Mouse (Mus musculus) lung, embryonic 14.5 days (tissue): ENCODE results near the gene Sult1d1. TPM values are rescaled to one million over a fixed set of nuclear protein-coding genes. Genes with fewer than 3 reads are reported as not detected.

Experiments used
- ATAC-seq: fragments of 200-750 bp; cut with Nextera tagmentation; 2 replicates; pipeline ENCODE4 v1.8.0; 2017; ENCODE audit warnings: mild to moderate bottlenecking, moderate TSS enrichment, moderate library complexity; ENCODE audit not compliant: insufficient read depth
- DNase-seq: peaks from one replicate; pipeline ENCODE4 v3.0.0-alpha.2; 2015
- H3K27ac ChIP-seq: fragments of 300-500 bp; sonication (generic); 2 replicates; pipeline ENCODE4 v1.5.1; 2014; ENCODE audit warnings: low read depth, mild to moderate bottlenecking, moderate library complexity
- H3K27me3 ChIP-seq: fragments of 300-500 bp; sonication (generic); 2 replicates; pipeline ENCODE4 v1.6.1; 2014; ENCODE audit warnings: low read length, control low read depth; ENCODE audit not compliant: insufficient read depth
- H3K36me3 ChIP-seq: fragments of 300-500 bp; sonication (generic); 2 replicates; pipeline ENCODE4 v1.6.1; 2014; ENCODE audit warnings: control low read depth; ENCODE audit not compliant: insufficient read depth
- H3K4me1 ChIP-seq: fragments of 300-500 bp; sonication (generic); 2 replicates; pipeline ENCODE4 v1.6.1; 2014; ENCODE audit warnings: antibody characterized with exemption, control low read depth; ENCODE audit not compliant: insufficient read depth
- H3K4me2 ChIP-seq: fragments of 300-500 bp; sonication (generic); 2 replicates; pipeline ENCODE4 v1.6.1; 2014; ENCODE audit warnings: mild to moderate bottlenecking
- H3K4me3 ChIP-seq: fragments of 300-500 bp; sonication (generic); 2 replicates; pipeline ENCODE4 v1.5.1; 2014; ENCODE audit warnings: low read depth, low read length
- H3K9ac ChIP-seq: fragments of 300-500 bp; sonication (generic); 2 replicates; pipeline ENCODE4 v1.6.1; 2014
- H3K9me3 ChIP-seq: fragments of 300-500 bp; sonication (generic); 2 replicates; pipeline ENCODE4 v1.6.1; 2016; ENCODE audit warnings: low read depth, low read length, control low read depth
- CTCF ChIP-seq: IDR thresholded peaks from 2 replicates; pipeline ENCODE4 v1.5.1; 2016; ENCODE audit warnings: antibody characterized with exemption, low read depth
- WGBS: fragments of 180-500 bp; shearing (Covaris S2); extraction: QIAGEN DNeasy Blood & Tissue Kit; methylation state at CpG from one replicate; pipeline ENCODE4 v1.1.7; 2014; 5-methylcytosine and 5-hydroxymethylcytosine counted together
- polyA plus RNA-seq: library from polyadenylated mRNA; unstranded; fragments of >200 nt; fragmentation: Nextera tagmentation; extraction: Ambion mirVana; gene quantifications from 2 replicates; pipeline ENCODE4 v1.2.1, GENCODE M21; 2014

Gene Sult1d1
- polyA plus RNA-seq, result not detected in 2 replicates

DNA sequence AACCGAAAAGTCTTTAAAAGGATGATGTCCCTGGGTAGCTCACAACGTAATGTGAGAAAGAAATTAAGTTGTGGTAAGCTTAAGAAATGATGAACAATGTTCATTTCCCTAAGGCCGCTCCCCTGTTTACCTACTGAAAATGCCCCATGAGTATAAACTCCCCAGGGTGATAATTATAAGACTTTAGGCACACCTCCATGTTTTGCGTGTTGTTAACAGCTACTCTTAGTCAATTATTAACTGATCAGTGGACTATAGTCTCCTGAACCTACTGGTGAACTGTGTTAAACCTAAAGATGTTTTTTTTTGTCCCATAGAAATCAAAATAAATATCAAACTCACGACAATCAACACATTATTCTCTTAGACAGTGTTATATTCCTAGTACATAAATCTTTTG is at the start of gene Sult1d1:
Gene Sult1d1, minus strand, starts transcription at position 183 of the 400 bp plus-strand sequence.
- ATAC-seq, result no peak
- 74% methylated on average over 5 of the region's 5 CpGs for WGBS
- no peak for DNase-seq
- no peak within 1 kb of the TSS for H3K4me2 ChIP-seq
- no peaks in the 10 kb centered on the region for H3K27me3 ChIP-seq
- H3K27ac ChIP-seq, result no peak within 1 kb of the TSS
- H3K36me3 ChIP-seq, result no peaks in the 10 kb centered on the region
- no peak within 1 kb of the TSS for H3K9ac ChIP-seq
- H3K4me3 ChIP-seq, result no peak within 1 kb of the TSS
- no peak for TF ChIP-seq CTCF
- no peaks in the 10 kb centered on the region for H3K4me1 ChIP-seq
- no peaks in the 10 kb centered on the region for H3K9me3 ChIP-seq

DNA sequence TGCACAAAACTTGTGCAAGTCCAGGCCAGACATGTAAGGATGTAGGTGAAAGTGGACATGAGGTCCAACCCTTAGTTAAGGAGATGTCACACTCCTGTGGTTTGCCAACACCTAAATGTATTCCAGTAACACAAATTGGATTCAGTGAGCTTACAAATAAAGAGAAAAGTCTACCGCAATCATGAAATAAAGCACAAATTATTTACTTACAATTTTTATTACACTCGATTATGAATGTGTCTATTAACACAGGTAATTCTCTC is 46.2 kb upstream of the Sult1d1 start:
- Histone ChIP-seq H3K9me3 (no peaks in the 10 kb centered on the region), H3K9ac (no peak overlapping the region), H3K27me3 (no peaks in the 10 kb centered on the region), H3K27ac (no peak overlapping the region), H3K4me3 (no peak overlapping the region), H3K36me3 (no peaks in the 10 kb centered on the region), H3K4me2 (no peak overlapping the region), H3K4me1 (no peaks in the 10 kb centered on the region)
- 84% methylated on average over 2 of the region's 2 CpGs for WGBS
- ATAC-seq, result no peak
- TF ChIP-seq CTCF, result no peak
- DNase-seq, result no peak

DNA sequence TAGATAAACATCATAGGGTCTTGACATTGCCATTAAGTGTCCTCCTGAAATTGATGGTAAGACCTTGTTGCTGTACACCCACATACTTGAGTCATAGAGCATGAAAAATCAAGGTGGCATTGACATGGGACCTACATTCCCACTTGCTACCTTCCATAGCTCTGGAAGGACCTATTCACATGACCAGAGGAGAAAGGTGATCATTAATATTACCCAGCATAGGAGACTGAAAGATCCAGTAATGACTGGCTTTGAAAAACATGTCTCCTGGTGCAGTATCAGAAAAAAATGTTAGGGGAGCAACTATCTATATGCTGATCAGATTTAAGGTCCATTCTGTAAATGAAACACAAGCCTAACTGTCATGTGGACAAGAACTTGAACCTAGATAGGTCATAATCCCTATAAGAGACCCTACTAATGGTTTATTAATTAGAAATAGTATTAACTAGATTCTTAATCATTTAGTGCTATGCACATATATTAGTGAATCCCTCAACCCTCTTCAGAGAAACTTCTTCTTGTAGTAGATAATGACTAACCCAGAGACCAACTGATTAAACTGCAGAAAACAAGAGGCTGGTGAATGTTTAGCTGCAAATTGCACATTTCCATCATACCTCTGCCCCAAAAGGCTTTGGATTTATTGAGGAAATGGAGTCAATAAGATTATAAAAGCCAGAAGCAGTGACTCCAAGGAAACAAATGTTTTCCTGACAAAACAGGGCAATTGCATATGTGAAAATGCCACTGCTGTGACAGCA is 45.7 kb upstream of the Sult1d1 start:
- H3K4me2 ChIP-seq, result no peak overlapping the region
- H3K27me3 ChIP-seq, result no peaks in the 10 kb centered on the region
- H3K9ac ChIP-seq, result no peak overlapping the region
- H3K27ac ChIP-seq, result no peak overlapping the region
- no peaks in the 10 kb centered on the region for H3K4me1 ChIP-seq
- DNase-seq (no peak), ATAC-seq (no peak)
- no peaks in the 10 kb centered on the region for H3K9me3 ChIP-seq
- H3K36me3 ChIP-seq, result no peaks in the 10 kb centered on the region
- H3K4me3 ChIP-seq, result no peak overlapping the region
- TF ChIP-seq CTCF, result no peak

DNA sequence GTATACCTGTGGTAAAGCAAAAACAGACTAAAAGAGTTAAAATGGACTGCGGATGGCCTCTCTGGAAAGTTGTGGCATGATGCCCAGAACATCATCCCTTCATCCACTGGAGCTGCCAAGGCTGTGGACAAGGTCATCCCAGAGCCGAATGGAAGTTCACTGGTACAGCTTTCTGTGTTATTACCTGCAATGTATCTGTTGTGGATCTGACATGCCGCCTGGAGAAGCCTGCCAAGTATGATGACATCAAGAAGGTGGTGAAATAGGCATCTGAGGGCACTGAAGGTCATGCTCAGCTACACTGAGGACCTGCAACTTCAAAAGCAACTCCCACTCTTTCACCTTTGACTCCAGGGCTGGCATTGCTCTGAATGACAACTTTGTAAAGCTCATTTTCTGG is 32.2 kb upstream of the Sult1d1 start:
- no peak overlapping the region for H3K9ac ChIP-seq
- H3K4me1 ChIP-seq, result no peaks in the 10 kb centered on the region
- no peaks in the 10 kb centered on the region for H3K36me3 ChIP-seq
- H3K27ac ChIP-seq, result no peak overlapping the region
- H3K9me3 ChIP-seq, result no peaks in the 10 kb centered on the region
- DNase-seq (no peak), ATAC-seq (no peak)
- no peaks in the 10 kb centered on the region for H3K27me3 ChIP-seq
- H3K4me2 ChIP-seq, result no peak overlapping the region
- no peak for TF ChIP-seq CTCF
- 58% methylated on average over 3 of the region's 3 CpGs for WGBS
- H3K4me3 ChIP-seq, result no peak overlapping the region

DNA sequence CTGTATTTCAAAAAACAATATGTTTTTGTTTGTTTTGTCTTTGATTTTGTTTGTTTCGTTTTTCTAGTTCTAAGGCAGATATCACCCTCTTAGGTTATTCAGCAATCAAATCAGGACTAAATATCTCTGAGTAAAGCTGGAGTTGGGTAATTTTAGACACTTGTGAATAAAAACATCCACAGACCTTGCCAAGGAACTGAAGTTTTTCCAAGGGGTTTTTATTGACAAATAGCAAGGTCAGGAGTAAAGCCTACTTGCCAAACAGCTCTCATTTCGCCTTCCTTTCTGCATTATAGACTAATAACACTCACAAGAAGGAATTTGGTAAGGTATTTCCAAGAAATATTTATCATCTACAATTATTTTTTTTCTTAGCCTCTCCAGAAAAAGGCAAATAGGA is 29.1 kb upstream of the Sult1d1 start:
- Histone ChIP-seq H3K9me3 (no peaks in the 10 kb centered on the region), H3K27ac (no peak overlapping the region), H3K4me3 (no peak overlapping the region), H3K4me1 (no peaks in the 10 kb centered on the region), H3K4me2 (no peak overlapping the region), H3K9ac (no peak overlapping the region), H3K27me3 (no peaks in the 10 kb centered on the region), H3K36me3 (no peaks in the 10 kb centered on the region)
- 42% methylated on average over 2 of the region's 2 CpGs for WGBS
- ATAC-seq, result no peak
- no peak for DNase-seq
- no peak for TF ChIP-seq CTCF

DNA sequence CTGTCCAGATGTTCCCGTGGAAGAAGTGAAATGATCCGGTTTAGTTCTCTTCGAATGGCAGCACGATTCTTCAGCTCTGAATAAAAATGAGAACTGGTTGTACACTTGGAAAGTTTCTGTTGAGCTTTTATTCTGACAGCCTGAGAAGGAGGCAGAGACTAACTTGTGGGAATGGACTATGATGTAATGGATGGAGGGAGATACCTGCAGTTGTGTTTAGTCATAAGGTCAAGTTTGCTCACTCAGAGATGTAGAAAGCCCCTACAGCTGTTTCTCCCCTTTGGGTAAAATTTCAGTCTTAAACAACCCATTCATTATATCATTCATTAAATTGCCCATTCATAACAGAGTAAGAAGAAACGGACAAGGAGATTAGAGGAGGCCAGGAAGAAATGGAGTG is 22.7 kb upstream of the Sult1d1 start, which contains the start of gene Sult1e1:
Gene Sult1e1, minus strand, starts transcription at position 101 of the 400 bp plus-strand sequence.
- no peak for TF ChIP-seq CTCF
- DNase-seq, result no peak
- 75% methylated on average over 5 of the region's 5 CpGs for WGBS
- no peaks in the 10 kb centered on the region for H3K9me3 ChIP-seq
- no peak within 1 kb of the TSS for H3K4me3 ChIP-seq
- H3K27me3 ChIP-seq, result no peaks in the 10 kb centered on the region
- H3K36me3 ChIP-seq, result no peaks in the 10 kb centered on the region
- H3K27ac ChIP-seq, result no peak within 1 kb of the TSS
- H3K4me1 ChIP-seq, result no peaks in the 10 kb centered on the region
- ATAC-seq, result no peak
- H3K4me2 ChIP-seq, result no peak within 1 kb of the TSS
- no peak within 1 kb of the TSS for H3K9ac ChIP-seq

DNA sequence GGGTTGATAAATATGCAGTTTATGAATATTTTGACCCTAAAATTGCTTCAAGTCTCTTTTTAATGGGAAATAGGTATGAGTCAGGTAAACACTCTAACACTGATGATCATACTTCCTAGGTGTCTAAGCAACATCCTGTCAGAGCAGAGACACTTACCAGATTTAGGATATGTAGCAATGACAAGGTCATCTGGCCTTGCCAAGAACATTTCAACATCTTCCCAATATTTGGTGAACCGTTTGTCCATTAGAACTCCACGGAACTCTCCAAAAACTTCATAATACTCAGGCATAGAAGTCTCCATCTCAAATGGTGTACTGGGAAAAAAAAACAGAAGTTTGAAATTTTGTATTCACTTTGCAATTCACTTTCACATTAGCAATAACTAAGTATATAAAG is 21.1 kb upstream of the Sult1d1 start:
- ATAC-seq (no peak), DNase-seq (no peak)
- H3K9ac ChIP-seq, result no peak overlapping the region
- H3K4me3 ChIP-seq, result no peak overlapping the region
- no peak for TF ChIP-seq CTCF
- H3K36me3 ChIP-seq, result no peaks in the 10 kb centered on the region
- H3K9me3 ChIP-seq, result no peaks in the 10 kb centered on the region
- no peaks in the 10 kb centered on the region for H3K4me1 ChIP-seq
- no peak overlapping the region for H3K27ac ChIP-seq
- no peaks in the 10 kb centered on the region for H3K27me3 ChIP-seq
- H3K4me2 ChIP-seq, result no peak overlapping the region
- 74% methylated on average over 2 of the region's 2 CpGs for WGBS

DNA sequence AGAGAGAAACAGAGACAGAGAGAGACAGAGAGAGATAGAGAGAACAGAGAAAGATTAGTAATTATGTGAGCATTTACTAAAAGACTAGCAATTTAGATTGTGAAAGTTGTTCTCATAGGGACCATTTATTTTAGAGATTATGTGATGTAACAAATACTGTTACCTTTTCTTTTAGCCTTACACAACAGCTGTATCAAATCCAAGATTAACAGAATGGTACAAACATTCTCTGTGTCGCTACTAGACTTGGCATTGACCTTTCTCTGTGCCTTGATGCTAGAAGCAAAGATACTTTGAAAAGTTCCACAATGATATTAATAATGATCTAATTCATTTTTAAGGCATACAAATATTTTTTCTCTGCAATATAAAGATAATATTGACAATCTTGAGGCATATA is 11.6 kb upstream of the Sult1d1 start:
- no peaks in the 10 kb centered on the region for H3K27me3 ChIP-seq
- no peaks in the 10 kb centered on the region for H3K9me3 ChIP-seq
- ATAC-seq (no peak), DNase-seq (no peak)
- H3K9ac ChIP-seq, result no peak overlapping the region
- H3K4me1 ChIP-seq, result no peaks in the 10 kb centered on the region
- 43% methylated on average over 1 of the region's 1 CpGs for WGBS
- TF ChIP-seq CTCF, result no peak
- no peaks in the 10 kb centered on the region for H3K36me3 ChIP-seq
- no peak overlapping the region for H3K4me2 ChIP-seq
- no peak overlapping the region for H3K4me3 ChIP-seq
- no peak overlapping the region for H3K27ac ChIP-seq
